Mouse (Mus musculus) mature B cell (primary cell): ENCODE measurements around the gene Gm17349.
"Not testable (repeated sequence)": the region's sequence is repeated elsewhere in the genome, so short reads cannot be mapped to it uniquely, and the experiment has no call there.

Experiments
- in situ Hi-C: fragments of 300-500 bp; cut with MboI; formaldehyde crosslinking; loops from 2 replicates; pipeline ENCODE4 v1.14.3; 2019

The Gm17349 gene

DNA sequence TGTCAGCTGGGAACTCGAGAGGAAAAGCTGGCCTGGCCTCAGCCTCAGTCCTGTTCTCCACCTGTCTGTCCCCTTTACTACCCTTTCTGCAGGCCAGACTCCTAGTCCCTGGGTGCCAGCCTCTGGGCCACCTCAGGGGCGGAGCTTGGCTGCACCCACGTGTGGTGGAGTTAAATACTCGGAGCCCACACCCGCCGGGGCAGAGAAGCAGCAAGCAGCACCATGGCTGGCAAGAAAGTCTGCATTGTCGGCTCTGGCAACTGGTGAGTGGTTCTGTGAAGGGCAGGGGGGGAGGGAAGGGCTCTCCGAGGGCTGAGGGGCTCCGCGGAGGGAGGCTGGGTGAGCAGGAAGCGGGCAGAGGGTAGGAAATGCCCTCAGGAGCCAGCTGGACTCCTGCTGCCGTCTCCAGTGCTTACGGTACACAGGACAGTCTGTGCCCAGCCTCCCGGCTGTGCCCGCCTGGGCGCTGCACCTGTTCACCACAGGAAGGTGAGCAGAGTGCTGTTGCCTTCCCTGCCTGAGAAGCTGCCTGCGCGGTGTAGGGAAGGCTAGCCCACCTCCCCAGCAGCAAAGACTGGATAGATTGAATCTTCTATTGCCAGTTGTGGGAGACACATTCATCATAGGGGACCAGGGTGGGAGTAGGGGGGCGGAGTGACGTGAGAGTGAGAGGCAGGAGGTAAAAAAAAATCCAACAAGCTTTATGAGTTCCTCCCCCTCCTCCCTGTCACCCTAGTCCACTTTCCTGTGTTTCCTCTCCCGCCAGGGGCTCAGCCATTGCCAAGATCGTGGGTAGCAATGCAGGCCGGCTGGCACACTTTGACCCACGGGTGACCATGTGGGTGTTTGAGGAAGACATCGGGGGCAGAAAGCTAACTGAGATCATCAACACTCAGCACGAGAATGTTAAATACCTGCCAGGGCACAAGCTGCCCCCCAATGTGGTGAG lies 12.4 kb upstream of the Gm17349 start, which contains the start of gene Gpd1:
Gpd1 (plus strand) TSS at position 130 of the 949 bp plus-strand sequence.
- in situ Hi-C loops = no loop called here

DNA sequence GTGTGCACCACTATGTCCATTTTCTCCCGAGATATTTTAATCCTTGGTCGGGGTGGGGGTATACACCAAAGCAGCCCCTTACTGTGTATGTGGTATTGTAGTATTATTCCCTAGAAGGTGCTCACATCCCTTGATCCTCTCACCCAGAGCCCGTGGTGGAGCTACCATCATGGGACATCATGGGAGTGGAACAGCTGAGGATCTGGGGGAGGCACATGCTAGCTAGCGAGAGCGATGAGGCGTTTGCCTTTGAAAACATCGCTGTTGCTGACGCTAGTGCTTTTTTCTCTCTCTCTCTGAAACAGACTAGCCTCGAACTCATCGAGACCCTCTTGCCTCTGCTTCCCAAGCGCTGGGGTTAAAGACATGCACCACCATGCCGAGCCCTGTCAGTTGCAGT lies 11.5 kb upstream of the Gm17349 start:
- in situ Hi-C loops = no loop called here

DNA sequence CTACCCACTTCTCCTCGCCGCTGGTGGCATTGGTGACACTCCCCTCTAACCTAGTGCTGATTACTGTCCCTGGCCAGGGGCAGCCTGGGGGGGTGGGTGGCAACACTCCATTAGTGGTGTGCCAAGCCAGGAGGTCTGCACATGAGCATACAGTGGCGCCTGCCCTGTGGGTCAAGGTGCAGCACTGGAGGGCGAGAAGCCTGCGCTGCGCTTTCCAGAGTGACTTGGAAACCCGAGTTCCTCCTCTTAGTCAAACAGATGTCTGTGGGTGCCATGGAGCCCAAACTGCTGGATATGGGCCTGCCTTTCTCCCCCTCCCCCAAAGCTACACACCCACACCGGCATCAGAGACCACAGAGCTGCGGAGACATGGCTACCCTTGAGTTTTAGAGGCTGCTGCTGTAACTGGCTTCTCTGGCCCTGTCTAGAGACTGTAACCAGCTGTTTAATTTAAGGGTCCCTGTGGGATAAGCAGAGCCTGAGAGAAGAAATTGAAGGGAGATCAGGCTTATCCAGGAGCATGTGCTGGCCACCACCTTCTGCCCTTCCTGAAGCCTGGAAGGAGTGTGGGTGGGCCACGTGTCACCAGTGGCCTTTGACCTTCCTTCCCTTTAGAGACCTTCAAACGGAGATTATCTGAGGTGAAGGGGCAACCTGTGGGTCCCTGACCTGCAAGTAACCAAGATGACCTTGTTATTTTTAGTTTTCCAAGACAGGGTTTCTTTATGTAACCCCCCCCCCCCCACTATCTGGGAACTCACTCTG lies 10.9 kb upstream of the Gm17349 start:
- in situ Hi-C loops = no loop called here

DNA sequence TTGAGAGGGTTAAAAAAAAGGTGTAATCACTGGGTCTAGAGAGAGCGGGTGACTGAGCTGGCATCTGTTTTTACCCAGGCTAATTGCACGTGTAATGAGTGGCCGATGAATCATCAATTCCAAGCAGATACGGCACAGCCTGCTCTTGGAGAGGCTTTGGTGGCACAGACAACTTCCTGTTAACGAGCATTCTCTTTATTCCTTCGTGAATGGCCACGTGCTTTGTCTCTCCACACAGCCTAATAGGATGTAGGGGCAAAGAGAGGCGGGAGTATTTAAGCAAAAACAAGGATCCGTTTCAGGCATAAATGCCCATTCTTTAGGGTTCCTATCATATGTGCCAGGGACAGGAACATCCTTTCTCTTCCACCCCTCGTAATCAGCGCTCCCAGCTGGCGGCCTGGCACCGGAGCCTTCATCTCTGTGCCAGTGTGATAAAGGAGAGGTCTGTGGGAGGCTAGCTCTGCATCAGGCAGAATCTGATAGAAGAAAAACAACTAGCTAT lies 10.1 kb upstream of the Gm17349 start:
- in situ Hi-C loops = no loop called here

DNA sequence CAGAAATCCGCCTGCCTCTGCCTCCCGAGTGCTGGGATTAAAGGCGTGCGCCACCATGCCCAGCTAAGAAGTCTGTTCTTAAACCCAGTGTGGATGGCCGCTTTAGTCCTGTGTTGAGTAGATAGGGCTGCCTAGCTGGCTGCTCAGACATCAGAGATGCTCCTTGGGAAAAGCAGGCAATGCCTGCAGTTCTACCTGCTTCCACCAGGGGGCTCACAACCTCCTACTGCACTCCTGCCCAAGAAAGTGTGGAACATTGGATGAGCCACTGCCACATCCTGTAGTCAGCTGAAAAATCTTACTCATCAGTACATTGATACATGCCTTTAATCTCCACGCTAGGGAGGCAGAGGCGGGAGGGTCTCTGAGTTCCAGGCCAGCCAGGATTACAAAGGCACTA lies 9.6 kb upstream of the Gm17349 start:
- in situ Hi-C loops = no loop called here

DNA sequence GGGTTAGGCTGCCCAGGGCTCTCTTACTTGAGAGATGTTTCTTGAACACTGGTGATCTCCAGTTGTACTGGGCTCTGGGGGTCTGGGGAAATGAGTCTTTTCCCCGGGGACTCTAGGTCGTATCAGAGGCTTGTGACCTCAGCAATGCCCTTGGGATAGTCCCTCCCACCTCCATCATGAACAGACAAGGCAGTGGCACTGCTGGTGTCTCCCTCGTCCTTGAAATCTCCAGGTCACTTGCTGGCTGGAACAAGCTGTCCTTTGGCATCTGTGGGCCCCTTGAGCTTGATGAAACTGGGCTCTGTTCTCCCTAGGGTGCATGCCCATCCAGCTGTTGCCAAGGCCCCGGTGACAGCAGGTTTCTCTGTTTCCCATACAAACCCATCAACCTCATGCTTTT lies 8.9 kb upstream of the Gm17349 start:
- in situ Hi-C loops = no loop called here

DNA sequence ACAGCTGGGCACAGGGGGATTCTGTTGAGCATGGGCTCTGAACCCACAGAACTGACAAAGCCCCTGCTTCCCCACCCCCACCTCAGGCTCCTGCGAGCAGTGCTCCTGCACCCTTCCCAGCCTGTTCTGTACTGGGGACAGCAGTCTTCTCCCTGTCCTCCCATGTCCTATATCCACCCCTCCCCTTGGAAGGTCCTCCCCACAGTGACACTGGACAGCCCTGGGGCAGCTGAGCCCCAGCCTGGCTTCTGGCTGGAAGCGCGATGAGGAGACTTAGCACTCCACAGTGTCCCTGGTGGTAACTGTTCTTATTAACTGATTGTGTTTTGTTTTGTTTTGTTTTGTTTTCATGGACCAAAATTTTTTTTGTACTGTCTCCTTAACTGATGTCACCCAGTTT lies 8.3 kb upstream of the Gm17349 start:
- in situ Hi-C loops = no loop called here

DNA sequence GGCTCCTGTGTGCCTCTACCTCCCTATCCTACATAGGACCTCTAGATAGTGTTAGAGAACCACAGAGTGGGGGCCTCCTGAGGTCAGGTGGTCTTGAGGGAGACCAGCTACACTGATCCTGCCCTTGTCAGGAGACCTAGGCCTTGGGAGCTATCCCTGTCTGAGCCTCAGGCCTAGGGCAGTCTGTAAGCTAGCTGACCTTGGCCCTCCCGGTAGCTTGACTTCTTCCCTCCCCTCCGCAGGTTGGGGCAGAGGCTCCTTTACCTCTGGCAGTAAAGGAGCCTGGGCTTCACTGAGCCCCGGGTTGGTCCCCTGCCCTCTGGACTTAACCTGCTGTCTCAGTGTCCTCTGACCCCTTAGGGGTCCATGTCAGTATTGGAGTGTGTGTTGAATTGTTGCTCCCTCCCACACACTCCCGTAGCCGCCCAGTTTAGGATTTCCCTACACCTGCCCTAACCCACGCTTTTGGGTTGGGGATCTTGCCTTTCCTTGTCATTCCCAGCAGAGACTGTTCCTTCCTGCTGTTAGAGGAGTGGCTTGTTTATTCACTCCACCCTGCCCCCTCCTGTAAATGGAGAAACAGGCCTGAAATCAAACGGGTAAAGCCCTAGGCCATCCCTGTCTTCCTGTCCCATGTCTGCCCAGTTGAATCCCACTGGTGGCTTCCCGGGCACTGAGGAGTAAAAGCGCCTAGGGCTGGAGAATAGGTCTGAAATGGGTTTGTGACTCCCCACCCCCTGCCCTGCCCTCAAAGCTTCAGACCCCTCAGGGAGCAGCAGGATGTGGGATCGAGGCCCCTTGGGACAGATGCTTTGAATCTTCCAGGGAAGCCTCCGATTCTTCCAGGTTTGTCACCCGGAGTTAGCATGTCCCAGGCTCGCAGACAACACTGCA lies 7.6 kb upstream of the Gm17349 start:
- in situ Hi-C loops = no loop called here

DNA sequence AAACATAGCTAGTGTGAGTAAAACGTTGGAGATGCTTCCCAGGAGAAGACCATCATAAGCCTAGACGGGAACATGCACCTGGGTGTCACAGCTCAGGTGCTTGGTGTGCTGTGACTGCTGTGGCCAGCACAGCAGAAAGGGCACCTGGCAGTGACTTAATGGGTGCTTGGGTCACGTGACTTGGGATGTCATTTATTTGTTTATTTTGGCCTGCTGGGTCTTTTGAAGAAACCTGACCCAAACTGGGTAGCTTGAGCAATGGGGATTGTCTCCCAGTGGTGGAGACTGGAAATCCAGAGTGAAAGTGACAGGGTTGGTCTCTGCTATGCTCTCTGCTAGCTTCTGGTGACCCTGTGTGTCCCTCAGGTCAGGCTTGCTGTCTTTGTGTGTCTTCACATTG lies 6.2 kb upstream of the Gm17349 start:
- in situ Hi-C loops = no loop called here

DNA sequence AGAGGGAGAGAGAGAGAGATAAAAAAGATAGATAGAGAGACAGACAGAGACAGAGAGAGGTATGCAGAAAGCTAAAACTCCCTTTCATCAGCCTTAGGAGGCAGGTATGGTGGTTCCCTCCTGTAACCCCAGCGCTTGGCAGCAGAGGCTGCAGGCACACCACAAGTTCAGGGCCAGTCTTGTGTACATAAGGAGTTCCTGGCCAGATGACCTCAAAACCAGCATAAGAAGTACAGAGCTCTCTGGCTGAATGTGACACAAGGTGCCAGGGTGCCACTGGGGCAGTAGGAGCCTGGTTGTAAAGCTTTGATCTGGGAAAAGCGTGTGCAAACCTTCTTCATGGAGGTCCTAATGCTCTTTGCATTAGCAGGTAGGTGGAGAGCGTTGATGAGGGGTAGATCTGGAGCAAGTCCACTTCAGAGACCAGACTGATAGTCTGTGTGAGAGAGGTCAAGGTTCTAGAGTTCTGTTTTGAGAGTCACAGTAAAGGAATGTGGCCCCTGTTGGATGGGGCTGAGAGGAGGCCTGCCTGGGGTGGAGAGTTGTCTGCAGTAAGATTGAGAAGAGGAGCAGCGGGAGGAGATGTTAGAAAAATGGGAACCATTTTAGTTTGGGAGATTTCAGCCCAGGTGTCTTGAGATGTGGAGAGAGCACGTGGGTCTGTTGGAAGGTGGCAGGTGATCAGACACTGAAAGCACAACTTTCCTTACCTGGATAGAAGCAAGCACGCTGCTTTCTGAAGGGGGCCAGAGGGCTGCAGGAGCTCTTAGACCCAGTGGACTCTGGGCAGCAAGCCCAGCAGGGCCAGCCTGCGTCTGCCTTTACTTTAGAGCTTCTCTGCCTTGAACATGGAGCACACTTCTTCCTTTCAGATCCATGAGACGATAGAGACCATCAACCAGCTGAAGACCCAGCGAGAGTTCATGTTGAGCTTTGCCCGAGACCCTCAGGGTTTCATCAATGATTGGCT lies 5.2 kb upstream of the Gm17349 start:
- in situ Hi-C loops = no loop called here

DNA sequence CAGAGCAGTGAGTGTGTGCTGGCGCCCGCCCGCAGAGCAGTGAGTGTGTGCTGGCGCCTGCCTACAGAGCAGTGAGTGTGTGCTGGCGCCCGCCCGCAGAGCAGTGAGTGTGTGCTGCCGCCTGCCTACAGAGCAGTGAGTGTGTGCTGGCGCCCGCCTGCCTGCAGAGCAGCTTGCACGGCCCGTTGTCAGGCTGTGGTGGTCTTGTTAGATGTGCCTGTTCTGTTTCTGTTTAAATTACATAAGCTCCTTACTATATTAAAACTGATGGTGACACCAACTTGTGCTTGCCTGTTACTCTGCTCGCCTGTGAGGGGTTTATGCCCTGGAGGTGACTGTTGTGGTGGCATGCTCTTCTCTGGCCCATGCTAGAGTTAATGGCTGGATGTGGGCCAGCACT lies 2.9 kb upstream of the Gm17349 start:
- in situ Hi-C loops = no loop called here

DNA sequence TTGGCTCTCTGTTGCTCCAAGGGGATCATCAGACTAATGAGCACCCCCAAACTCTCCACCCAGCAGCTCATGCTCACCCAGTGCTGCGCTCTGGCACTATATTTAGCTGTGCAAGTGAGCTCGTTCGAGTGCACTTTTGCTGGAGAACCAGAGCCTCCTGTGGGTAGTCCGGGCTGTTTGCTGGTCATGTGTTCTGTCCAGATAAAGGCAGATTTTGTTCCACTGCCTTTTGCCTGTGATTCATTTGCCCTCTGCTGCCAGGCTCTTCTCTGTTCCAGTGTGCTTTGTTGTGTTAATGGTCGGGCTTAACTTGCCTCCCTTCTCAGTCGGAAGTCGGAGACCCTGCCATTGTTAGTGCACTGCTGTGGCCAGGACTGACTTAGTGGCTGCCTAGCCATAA lies 409 bp downstream of the Gm17349 start:
- in situ Hi-C loops = no loop called here

DNA sequence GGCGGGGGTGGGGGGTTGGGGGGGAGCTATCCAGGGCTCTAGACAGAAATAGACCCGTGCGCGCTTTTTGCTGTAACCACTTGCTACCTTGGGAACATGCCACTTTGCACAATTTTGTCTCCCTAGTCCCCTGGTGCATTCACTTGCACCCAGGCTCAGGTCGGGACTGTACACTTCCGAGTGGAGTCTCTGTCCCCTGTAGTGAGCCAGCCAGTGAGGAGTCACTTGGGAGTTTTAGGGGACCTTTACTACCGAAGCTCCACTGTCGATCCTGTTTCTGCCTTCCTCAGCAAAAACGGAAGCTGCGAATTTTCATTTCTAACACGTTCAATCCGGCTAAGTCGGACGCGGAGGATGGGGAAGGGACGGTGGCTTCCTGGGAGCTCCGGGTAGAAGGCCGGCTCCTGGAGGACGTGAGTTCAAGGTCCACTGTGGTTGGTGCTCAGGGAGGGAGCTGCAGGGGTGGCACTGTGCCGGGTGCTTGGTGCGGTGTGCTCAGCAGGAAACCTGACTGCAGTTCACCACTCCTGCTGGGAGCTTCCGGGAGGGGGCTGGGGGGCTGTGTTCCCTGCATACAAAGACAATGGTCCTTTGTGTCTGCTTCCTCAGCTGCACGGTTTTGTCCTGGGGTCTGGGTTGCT lies 1.1 kb downstream of the Gm17349 start:
- in situ Hi-C loops = no loop called here

DNA sequence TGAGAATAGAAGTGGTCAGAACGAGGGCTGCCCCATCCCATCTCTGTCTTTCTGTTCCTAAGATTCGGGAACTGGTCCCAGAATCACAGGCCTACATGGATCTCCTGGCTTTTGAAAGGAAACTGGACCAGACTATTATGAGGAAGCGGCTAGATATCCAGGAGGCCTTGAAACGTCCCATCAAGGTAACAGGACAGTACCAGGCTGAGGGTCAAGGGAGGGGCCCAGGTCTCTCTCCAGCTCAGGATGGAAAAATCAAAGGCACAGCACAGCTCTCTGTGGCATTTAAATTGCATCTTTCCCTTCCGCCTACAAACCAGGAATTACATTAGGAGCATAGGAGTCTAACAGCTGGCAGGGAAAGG lies 1.6 kb downstream of the Gm17349 start:
- in situ Hi-C loops = no loop called here

DNA sequence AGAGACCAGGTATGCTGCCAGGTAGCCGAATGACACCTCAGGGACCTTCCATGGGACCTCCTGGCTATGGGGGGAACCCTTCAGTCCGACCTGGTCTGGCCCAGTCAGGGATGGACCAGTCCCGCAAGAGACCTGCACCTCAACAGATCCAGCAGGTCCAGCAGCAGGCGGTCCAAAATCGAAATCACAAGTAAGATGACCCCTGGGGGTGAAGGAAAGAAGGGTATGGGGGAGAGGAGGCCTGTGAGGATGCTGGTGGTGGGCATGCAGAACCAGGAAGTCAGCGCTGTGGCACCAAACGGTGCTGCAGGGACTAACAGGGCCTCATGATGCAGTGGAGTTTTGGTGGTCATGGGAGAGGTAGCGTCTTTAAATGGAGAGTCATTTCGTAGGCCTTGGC lies 2.2 kb downstream of the Gm17349 start:
- in situ Hi-C loops = no loop called here

DNA sequence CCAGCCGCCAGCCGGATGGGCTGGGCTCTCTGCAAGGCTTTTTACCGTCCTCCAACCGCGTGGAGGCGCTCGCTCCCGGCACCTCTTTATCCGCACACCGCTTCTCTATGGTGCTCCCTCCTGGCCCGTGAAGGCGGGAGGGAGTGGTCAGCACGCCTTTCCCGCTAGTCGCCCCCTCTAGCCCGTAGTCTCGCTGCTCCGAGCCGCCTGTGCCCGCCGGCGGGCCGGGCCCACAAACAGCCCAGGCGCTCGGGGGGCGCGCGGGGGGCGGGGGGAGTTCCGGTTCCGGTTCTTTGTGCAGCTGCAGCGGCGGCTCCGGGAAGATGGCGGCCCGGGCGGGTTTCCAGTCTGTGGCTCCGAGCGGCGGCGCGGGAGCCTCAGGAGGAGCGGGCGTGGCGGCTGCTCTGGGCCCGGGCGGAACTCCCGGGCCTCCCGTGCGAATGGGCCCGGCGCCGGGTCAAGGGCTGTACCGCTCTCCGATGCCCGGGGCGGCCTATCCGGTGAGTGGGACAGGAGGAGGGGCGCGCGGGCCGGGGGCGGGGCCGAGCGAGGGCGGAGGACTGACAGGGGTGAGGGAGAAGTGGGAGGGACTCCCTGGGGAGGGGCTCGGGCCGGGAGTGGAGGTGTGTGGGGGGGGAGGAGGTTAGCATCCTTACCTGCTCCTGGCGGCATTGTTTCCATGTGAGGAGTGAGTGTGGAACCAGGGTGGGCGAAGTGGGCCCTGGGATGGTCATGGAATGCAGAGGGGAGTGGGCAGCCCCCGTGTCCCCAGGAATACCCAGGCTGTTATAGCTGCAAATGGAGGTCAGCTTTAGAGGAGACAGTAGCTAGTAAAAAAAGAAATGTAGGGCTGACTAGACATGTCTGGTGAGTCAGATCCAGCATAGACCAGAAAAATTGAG lies 3.0 kb downstream of the Gm17349 start, which contains the start of gene Smarcd1:
Smarcd1 (plus strand) TSS at position 131 of the 902 bp plus-strand sequence.
- in situ Hi-C loops = no loop called here

DNA sequence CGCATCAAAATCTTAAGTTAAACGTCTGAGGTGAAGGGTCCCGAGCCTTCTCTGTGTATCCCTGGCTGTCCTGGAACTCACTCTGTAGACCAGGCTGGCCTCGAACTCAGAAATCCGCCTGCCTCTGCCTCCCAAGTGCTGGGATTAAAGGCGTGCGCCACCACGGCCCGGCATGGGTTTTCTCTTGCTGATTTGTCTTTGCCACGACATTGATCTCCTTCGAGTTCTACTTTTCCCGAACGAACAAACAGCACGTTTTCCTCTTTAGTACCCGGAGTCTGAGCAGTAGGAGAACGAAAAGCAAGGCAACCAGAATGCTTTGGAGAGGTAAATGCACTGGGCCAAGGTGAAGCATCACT lies 3.7 kb downstream of the Gm17349 start:
- in situ Hi-C loops = not testable (repeated sequence)

DNA sequence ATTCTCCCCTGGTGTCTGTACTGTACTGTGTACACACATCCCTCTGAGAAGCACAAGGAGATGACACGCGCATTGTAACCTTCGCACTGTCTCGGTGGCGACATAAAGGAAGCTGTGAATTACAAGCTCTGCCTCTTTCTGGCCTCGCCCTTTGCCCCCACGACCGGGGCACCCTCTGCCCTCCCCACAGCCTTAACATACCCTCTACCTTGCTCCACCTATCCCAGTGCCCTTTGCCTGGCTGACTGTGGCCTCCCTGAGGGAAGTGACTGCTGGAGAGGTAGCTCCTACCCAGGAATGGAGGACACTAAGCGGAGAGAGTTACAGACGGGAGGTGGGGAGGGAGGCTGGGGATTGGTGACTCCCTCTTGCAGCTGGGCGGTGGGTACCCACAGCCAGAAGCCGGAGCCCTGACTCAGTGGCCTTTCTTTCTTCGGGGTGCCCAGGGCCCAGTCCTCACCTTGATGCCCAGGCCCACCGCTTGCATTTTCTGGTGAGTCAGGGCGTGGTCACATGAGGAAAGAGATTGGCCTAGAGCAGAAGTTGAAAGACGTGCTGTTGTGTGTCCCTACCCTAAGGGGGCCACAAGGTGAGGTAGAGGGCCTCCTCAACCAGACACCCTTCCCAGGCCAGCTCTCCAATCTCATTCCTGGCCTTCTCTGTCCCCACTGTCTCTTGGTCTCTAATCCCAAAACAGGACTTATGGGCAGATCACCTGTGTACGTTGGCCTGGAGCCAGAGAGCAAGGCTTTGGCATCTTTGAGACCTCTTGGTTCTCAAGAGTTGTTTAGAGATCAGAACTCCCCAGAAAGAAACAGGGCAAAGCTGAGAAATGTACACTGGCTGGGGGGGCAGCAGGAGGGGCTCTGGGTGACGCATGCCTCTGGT lies 4.8 kb downstream of the Gm17349 start:
- in situ Hi-C loops = no loop called here
